Mouse (Mus musculus) thymus, postnatal 14 days (tissue): Measurements from ENCODE around the gene Slc9a3r1.
A peak's percentile ranks its signal among the peaks of the same experiment; 100 is the strongest.

Source experiments
- DNase-seq: peaks from one replicate; pipeline ENCODE4 v3.0.0; 2021

Gene Slc9a3r1

GRCm38 (mm10) chr11:115194693-115195092 is 31.6 kb downstream of the Slc9a3r1 start:
- DNase-seq: no peak

GRCm38 (mm10) chr11:115195933-115196332 is 32.8 kb downstream of the Slc9a3r1 start:
- no peak for DNase-seq

- DNase-seq: no peak
Observed at GRCm38 (mm10) chr11:115197558-115197957, 34.4 kb downstream of the Slc9a3r1 start.

DNA sequence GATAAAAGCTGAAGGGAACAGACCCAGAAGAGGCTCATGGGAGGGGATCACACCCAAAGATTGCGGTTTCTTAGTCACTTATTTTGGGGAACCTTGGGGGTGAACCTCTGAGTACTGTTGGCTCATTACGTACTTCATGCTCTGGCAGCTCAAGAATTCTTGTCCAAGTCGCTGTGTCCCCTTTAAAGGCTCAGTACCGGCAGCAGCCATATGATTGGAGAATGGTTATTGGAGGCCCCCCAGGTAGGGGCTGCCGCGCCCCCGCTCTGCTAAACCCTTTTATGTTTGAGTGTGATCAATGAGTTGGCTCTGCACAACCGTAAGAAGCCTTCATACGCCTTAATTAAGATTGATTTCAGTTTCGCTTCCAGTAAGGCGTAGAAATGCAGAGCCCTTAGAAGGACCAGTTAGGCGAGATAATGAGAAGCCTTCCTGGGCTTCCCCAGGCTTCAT is 35.8 kb downstream of the Slc9a3r1 start:
- no peak for DNase-seq

DNA sequence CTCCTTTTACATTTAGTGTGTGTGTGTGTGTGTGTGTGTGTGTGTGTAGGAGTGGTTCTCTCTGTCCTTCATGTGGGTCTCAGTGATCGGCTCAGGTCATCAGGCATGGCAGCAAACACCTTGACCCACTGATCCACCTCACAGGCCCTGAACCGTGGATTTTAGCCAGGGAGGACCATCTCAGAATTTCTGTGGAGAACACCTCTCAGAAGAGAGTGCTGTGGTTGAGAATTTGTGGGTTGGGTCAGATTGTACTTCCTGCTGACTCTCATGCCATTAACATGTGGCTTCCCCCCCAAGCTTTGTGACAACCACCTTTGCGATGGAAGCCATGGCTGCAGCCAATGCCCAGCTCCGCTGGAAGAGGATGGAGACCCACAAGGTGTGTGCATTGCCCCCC is 37.4 kb downstream of the Slc9a3r1 start:
- DNase-seq: no peak

DNA sequence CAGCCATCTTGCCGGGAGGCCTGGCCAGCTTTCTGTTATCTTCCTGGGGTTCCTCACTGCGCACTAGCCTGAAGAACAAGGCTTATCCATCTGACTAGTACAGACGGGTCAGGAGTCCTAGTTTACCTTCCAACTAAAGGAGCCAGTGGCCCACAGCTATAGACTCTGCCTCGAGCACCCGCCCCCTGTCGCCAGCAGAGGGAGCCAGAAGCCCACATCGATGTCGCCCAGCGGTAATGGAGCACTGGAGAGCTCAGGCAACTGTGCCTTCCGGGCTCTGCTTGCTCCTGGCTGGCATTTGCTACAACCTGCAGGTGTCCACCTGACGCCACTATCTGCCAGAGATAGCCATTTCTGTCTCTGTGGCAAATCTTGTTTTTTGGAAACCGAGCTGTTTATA is 39.2 kb downstream of the Slc9a3r1 start:
- DNase-seq: peak; percentile 87

DNA sequence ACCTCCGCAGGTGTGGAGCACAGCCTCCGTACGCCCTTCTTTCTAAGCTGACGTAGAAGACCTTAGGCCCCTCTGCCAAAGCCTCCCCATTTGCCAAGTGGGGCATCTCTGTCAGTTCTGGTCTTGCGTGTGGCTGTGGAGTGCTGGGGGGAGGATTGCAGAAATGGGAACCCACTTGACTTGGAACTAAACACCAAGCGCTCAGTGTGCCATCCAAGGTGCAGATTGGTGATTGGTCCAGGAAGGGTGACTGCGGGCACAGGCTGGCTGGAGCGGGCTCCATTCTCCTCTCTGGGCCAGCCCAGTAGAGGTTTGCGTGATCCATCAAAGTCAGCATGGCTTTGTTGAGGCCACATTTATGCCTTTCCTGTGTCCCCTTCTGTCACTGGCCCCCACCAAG is 39.6 kb downstream of the Slc9a3r1 start:
- no peak for DNase-seq

- no peak for DNase-seq
Observed at GRCm38 (mm10) chr11:115208126-115208525, 45.0 kb downstream of the Slc9a3r1 start.

GRCm38 (mm10) chr11:115208776-115209732 is 45.9 kb downstream of the Slc9a3r1 start:
- DNase-seq: no peak

GRCm38 (mm10) chr11:115209958-115210357 is 46.8 kb downstream of the Slc9a3r1 start:
- no peak for DNase-seq

- no peak for DNase-seq
Observed at GRCm38 (mm10) chr11:115212116-115212515, 49.0 kb downstream of the Slc9a3r1 start.

- DNase-seq: no peak
Observed at GRCm38 (mm10) chr11:115215123-115215522, 52.0 kb downstream of the Slc9a3r1 start.

DNA sequence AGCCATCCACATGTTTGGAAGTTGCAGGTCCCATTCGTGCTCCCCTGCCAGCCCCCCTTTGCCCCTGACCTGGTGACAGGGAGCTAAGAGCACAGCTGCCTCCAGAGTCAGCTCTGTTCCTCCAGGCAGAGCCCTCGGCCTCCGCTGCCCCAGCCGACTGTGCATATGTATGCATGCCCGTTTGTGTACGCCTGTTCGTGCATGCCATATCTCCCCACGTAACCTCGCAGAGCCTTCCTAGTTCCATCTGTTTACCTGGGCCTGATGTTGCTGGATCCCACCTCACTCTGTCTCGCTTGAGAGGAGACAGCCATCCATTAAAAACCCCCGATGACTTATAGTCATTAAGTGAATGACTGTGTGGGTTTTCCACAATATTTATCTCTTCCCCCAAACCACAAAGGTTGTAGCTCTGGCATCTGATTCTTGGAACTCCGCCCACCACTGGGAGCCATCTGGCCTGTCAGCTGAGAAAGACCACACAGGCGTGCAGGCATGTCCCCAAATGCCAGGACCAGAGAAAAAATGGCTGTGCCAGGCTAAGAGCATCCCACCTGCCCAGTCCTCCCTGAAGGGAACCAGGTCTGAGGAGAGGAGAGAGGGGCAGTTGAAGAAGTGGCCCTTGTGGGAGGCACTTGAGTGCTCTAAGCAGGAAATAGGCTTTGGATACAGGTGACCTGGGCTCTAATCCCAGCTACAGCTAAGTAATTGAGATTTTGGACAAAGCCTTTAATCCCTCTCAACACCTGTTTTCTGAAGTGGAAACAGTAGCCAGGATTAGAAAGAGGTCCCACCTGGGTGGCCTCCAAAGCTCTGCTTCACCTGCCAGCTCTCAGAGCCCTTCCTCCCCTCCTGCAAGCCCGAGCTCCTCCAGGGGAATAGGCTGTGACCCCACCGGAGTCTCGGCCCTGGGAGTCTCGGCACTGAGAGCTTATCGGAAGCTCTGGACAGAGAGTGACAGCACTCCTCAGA is 54.6 kb downstream of the Slc9a3r1 start:
- DNase-seq: no peak

GRCm38 (mm10) chr11:115219263-115219662 is 56.1 kb downstream of the Slc9a3r1 start:
- DNase-seq: no peak

DNA sequence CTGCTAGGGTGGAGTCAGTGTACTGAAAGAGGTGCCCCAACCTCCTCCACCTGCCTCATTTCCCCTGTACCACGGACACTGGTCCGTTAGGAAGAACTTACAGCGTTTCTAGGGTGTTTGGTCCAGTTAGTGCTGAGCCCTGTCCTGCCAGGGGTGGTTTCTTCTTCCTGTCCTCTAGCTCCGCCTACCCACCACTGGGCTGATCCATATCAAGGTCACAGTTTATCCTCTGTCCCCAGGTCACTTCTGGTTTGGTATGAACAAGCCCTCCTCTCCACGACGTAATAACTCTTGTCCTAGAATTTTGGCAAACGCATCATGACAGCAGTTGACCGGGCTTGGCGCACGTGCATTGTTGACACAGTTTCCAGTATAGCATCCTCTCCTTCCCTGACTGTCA is 56.5 kb downstream of the Slc9a3r1 start:
- no peak for DNase-seq

DNA sequence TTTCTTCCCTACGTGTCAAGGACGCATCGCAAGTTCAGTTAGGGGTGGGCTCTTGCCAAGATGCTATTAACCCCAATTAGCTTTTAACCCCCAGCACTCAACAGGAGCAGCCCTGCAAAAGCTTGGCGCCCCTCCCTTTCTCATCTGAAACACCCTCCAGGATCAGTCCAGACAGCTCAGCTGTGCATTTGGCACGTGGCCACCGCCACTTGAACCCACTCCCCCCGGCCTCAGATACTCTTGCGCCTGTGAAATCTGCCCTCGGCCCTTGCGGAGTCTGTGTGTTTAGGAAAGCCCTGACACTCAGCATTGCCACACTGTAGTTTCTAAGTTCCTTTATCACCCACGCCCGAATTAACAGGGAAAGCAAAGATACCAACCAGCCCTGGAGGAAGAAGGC is 58.9 kb downstream of the Slc9a3r1 start:
- DNase-seq: no peak

GRCm38 (mm10) chr11:115222570-115222969 is 59.4 kb downstream of the Slc9a3r1 start:
- no peak for DNase-seq

GRCm38 (mm10) chr11:115223451-115223850 is 60.3 kb downstream of the Slc9a3r1 start:
- no peak for DNase-seq

DNA sequence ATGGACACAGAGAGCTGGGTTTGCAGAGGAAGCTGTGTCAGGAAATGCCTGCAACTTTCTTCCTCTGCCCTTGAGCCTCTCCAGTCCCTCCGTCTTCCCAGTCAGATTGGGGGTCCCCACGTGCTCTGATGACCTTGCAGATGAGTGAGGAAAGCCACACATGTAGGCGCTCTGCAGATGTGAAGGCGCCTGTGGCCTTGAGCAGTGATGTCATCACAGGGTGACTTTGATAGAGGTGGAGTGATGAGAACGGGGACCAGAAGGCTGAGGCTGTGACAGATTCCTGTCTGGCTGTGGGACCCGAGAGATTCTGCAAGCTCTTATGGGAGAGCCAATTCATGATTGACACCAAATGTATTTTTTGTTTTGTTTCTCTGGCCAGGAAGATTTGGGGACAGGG is 60.7 kb downstream of the Slc9a3r1 start:
- no peak for DNase-seq

DNA sequence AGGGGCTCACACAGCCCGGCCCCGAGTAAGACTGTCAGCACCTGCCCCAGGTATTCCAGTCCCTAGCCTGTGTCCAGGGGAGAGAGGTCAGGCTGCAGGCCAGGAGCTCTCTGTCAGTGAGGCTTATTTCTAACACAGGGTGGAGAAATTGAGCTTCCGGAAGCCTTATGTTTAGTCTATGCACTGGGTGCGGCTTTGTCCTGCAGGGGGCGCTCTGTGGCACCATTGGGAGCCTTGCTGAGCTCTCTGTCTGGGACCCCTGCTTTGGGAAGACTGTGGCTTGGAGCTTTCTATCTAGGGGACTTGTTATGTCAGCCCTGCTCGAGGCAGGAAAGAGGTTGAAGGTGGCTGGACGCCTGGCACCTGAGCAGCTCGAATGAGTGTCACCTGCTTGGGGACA is 61.7 kb downstream of the Slc9a3r1 start:
- peak; percentile 89 for DNase-seq

DNA sequence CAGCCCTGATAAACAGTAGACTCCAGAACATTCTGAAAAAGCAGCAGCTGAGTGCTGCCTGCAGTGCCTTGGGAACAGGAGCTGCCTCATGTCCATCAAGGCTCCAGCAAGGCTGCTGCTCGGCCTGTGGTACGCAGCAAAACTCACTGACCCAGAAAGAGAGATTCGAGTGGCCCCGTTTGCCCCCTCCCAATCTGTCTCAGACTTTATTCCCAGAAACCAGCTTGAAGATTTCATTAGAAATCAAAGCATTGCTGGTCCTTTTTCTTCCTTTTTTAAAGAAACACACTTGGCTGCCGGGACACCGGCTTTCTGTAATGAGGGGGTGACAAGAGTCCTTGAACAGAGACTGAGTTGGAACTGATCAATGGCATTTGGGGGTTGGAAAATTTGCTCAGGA is 62.2 kb downstream of the Slc9a3r1 start:
- no peak for DNase-seq

DNA sequence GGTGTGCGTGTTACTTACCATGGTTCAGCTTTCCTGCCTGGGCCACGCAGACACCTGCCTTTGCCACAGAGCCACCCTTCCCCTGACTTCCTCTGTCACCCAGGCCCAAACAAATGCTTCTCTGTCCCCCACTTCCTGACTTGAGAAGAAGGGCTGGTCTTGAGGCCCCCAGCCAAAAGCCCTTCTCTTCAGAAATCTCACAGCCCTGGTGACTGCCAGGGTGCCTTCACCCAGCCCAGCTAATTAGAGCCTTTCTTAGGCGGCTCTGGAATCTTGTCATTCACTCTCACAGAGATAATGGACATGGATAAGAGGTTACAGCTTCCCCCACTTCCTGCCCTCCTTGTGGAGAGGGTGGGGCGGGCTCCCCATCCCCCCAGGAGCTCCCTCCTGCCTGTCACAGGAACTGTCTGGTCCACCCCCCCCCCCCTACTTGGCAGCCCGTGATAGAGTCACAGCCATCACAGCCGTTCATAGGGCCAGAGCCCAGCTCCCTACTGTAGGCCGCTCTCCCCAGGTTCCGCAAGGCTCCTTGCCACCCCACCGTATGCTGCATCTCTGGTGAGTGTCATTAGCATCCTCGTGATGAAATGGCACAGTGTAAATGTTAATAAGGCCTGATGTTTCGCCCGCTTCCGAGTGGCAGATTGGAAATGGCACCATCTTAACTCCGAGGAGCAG is 63.8 kb downstream of the Slc9a3r1 start:
- DNase-seq: peak; percentile 72

- DNase-seq: no peak
Observed at GRCm38 (mm10) chr11:115227640-115228039, 64.5 kb downstream of the Slc9a3r1 start.
